Mouse (Mus musculus) MN1 (cell line): Measurements from ENCODE around the gene Abhd18.
"Not testable (repeated sequence)": the region's sequence is repeated elsewhere in the genome, so short reads cannot be mapped to it uniquely, and the experiment has no call there.

ENCODE experiments used
- DNase-seq: peaks from one replicate; pipeline ENCODE4 v3.0.0-alpha.2; 2016; ENCODE audit warnings: low spot score

Gene Abhd18

GRCm38 (mm10) chr3:40846957-40847017 is at the start of gene Abhd18:
Abhd18 (plus strand) TSS chr3:40846970.
- not testable (repeated sequence) for DNase-seq

- no peak for DNase-seq
Observed at GRCm38 (mm10) chr3:40798054-40798453, 48.7 kb upstream of the Abhd18 start.

- peak; percentile 70 for DNase-seq
Observed at GRCm38 (mm10) chr3:40798500-40798899, 48.3 kb upstream of the Abhd18 start.

DNA sequence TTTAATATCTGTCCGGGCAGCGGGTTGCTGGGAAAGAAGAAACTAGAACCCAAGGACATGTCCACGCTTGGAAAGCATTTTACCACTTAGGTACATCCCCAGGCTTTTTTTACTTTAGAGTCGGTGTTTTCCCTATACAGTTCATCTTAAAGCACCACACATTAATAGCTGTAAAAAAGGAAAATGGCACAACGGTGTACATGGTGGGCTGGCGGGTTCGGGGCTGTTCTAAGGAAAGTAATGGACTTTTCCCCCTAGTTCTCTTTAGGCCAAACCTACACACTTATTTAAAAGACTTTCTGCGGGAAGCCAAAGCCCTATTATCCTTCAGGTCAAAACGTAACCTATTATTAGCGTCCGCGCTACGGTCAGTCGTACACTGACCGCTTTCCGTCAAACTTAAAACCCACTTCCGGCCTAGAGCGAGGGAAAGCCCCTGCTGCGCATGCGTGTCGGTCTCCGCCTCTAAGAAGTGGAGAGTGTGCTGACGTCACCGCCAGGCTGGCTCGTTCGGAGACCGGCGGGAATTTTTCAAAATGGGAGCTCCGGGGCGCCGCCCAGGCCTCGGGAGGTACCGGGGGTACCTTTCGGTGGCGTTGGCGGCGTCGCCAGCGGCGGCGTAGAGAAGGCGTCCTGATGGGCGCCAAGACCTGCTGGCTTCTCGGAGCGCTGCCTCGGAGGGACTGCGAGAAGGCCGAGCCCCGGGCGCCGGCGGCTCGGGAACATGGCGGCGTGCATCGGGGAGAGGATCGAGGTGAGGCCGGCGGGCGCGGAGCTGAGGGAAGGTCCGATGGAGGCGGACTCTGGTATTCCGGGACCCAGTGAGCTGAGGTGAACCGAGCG is 47.0 kb upstream of the Abhd18 start, which contains the start of gene Plk4:
TSS of gene Plk4 (plus strand) at position 490 of the 843 bp plus-strand sequence.
- peak; percentile 99 for DNase-seq

- DNase-seq, result peak; percentile 61
Observed at GRCm38 (mm10) chr3:40800373-40800823, 46.4 kb upstream of the Abhd18 start.

DNA sequence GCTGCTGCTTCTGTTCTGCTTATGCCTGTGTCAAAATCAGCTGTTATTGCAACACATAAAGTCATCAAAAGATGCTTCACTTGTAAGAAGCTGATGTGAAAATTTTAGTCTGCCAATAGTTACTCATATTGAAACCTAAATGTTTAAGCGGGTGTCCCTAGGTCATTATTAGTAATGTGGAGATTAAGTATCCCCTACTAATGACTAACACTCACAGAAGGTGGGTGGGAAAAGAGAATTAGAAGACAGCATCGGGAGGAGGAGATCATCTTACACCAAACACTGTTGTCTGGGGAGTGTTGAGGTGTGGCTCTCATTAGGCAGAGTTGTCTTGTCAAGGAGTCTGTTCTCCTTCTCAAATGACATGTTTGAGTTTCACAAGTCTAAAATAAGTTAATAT is 39.9 kb upstream of the Abhd18 start:
- DNase-seq, result peak; percentile 22

GRCm38 (mm10) chr3:40808686-40809085 is 38.1 kb upstream of the Abhd18 start:
- DNase-seq, result no peak

- DNase-seq, result no peak
Observed at GRCm38 (mm10) chr3:40809894-40810293, 36.9 kb upstream of the Abhd18 start.

GRCm38 (mm10) chr3:40813275-40813674 is 33.5 kb upstream of the Abhd18 start:
- DNase-seq, result no peak

GRCm38 (mm10) chr3:40845521-40845920 is 1.2 kb upstream of the Abhd18 start:
- DNase-seq, result peak; percentile 39

DNA sequence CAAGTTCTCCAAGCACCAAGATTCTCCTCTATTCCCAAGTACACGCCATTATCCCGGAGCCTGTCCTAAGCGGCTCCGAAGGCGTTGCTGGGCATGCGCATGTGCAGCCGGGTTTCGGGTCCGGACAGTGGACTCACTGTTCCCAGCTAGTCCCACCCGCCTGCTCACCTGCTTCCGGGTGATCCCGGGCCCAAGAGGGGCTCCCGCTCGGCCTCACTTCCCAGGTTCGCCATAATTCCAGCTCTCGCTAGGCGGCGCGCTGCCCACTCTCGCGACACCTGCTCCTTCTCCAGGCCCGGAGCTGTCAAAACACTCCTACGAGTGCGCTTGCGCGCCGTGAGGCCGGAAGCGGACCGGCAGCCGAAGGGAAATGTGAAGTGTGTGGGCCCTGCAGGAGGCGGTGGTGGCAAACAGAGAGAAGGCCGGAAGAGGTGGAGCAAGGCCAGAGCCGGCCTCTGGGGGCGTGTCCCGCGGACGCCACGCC is 255 bp upstream of the Abhd18 start, which contains the start of gene Mfsd8:
TSS of gene Mfsd8 (minus strand) at position 414 of the 484 bp plus-strand sequence.
- DNase-seq, result peak; percentile 99

DNA sequence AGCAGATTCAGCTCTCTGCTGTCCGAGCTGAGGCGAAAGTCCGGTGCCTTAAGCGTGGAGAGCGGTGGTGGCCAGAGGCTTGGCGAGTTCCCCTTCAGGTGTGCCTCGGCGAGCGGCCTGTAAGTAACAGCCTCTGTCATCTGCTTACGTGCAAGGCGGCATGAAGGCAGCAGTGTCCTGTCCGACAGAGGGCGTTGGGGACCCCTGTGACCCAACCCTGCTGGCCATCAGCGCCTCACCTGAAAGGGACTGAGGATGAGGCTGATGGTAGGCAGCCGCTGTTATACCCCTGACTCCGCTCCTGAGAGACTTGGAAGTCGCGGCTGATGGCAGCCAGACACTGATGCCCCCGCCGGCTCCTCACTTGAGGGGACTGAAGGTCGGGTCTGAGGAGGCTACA is 248 bp downstream of the Abhd18 start:
- DNase-seq, result peak; percentile 57

GRCm38 (mm10) chr3:40847936-40848335 is 1.2 kb downstream of the Abhd18 start:
- not testable (repeated sequence) for DNase-seq

DNA sequence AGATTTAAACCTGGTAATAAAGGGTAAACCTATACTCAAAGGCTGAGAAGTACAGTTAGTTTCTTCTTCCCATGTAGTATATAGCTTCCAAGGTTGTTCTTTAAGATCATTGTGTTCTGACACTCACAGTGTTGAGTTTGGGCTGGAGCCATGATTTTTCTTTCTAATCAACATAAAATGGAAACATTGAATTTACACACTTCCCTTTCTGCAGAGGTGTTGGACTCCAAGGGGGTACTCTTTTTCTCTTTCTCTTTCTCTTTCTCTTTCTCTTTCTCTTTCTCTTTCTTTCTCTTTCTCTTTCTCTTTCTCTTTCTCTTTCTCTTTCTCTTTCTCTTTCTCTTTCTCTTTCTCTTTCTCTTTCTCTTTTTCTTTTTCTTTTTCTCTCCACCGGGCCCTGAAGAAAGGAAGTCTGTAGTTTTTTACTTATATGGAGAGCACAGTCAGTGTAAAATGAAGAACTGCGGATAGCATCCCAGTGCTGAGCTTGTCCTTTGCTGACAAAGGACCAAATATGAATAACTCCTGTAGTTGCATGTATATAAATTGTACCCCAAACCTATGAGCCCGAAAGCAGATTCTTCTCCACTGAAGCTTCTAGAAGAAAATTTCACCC is 6.5 kb downstream of the Abhd18 start:
- not testable (repeated sequence) for DNase-seq

DNA sequence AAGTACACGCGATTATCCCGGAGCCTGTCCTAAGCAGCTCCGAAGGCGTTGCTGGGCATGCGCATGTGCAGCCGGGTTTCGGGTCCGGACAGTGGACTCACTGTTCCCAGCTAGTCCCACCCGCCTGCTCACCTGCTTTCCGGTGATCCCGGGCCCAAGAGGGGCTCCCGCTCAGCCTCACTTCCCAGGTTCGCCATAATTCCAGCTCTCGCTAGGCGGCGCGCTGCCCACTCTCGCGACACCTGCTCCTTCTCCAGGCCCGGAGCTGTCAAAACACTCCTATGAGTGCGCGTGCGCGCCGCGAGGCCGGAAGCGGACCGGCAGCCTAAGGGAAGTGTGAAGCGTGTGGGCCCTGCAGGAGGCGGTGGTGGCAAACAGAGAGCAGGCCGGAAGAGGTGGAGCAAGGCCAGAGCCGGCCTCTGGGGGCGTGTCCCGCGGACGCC is 47.1 kb downstream of the Abhd18 start:
- DNase-seq, result peak; percentile 99

- peak; percentile 32 for DNase-seq
Observed at GRCm38 (mm10) chr3:40894336-40894735, 47.6 kb downstream of the Abhd18 start.

DNA sequence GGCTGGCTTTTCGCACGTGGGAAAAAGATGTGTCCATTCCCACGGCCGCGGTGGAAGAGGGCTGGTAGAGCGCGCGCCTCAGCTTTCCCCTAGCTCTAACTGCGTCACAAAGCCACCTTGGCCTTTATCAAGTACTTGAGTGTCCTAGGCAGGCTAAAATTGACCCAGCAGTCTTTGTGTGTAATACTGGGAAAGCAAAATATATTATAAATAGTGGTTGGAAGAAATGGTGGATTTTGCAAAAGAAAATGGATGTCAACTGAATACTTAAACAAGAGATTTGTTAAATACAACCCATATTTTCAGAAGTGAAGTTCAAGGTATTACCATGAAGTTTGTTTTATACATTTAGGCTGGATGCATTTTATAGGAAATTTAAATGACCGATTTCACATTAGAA is 55.7 kb downstream of the Abhd18 start, which contains the start of gene 1700034I23Rik:
TSS of gene 1700034I23Rik (minus strand) at position 101 of the 400 bp plus-strand sequence.
- DNase-seq, result not testable (repeated sequence)

GRCm38 (mm10) chr3:40938189-40938588 is 91.4 kb downstream of the Abhd18 start:
- no peak for DNase-seq

DNA sequence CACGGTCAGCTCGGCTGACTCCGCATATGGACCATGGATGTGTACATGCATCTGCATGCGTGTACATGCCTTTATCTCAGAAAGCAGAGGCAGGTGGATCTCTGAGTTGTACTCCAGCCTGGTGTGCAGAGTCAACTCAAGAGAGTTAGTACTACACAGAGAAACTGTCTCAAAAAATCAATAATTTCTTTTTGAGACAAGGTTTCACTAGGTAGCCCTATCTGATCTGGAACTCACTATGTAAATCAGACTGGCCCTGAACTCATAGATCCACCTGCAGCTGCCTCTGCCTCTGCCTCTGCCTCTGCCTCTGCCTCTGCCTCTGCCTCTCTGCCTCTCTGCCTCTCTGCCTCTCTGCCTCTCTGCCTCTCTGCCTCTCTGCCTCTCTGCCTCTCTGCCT is 91.8 kb downstream of the Abhd18 start:
- DNase-seq, result no peak

- DNase-seq, result no peak
Observed at GRCm38 (mm10) chr3:40939019-40939418, 92.2 kb downstream of the Abhd18 start.

DNA sequence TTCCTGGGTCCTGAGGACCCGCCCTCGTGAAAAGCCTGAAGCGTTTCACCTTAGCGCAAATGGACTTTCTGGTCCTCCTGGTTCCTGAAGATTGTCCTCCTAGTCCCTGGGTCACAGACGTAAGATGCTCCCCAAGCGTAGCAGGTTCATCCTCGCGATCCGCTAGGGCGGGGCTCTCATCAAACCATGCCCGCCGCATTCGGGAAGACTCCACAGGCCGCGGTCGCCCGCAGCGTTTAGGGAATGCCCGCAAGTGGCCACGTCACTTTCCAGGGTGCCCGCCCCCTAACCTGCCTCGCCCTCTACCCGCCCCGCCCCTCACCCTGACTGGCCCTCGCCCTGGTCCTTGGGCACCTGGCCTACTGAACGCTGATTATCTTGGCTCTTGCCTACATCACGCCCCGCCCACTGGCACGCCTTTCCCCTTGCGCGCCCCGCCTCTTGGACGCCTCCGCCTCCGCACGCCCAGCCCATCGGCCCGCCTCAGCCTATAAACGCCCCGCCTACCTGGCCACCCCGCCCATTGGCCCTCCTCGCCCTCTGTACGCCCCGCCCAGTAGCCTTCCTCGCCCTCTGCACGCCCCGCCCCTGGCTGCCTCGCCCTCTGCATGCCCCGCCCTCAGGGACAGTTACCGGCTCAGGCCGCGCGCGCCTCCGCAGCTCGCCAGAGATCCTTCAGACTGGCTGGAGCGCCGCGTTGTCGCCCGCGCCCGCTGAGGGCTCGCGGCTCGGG is 102.6 kb downstream of the Abhd18 start, which contains the start of gene Larp1b:
TSS of gene Larp1b (plus strand) at position 659 of the 733 bp plus-strand sequence.
- peak; percentile 99 for DNase-seq

GRCm38 (mm10) chr3:40949903-40950600 is 103.3 kb downstream of the Abhd18 start:
- DNase-seq, result peak; percentile 67
